Mouse (Mus musculus) gastrocnemius, adult 18-20 months (tissue): ENCODE measurements around the gene Eps15l1. TPM values are rescaled to one million over a fixed set of nuclear protein-coding genes. Genes with fewer than 3 reads are reported as not detected.

Experiments
- DNase-seq: peaks from one replicate; pipeline ENCODE4 v3.0.0; 2021; ENCODE audit warnings: low spot score
- total RNA-seq, 2 experiments: library from RNA; stranded (reverse); gene quantifications; 2 replicates each; pipeline ENCODE4 v1.2.3; 2021

Gene Eps15l1
- total RNA-seq, 2 experiments from 2014 or later = 21.9 to 22.5 TPM

- no peak for DNase-seq
Observed at GRCm38 (mm10) chr8:72320803-72321583, 100.3 kb downstream of the Eps15l1 start.

GRCm38 (mm10) chr8:72319921-72320802 lies 101.1 kb downstream of the Eps15l1 start:
- DNase-seq = peak; percentile 58

GRCm38 (mm10) chr8:72319397-72319796 lies 101.9 kb downstream of the Eps15l1 start:
- no peak for DNase-seq

- DNase-seq = peak; percentile 99
Observed at GRCm38 (mm10) chr8:72318801-72319322, 102.4 kb downstream of the Eps15l1 start, which contains the start of gene Klf2. Gene Klf2 (plus strand): TSS chr8:72319033.

GRCm38 (mm10) chr8:72317741-72318301 lies 103.4 kb downstream of the Eps15l1 start:
- DNase-seq = no peak

GRCm38 (mm10) chr8:72316053-72316695 lies 105.1 kb downstream of the Eps15l1 start:
- no peak for DNase-seq

- DNase-seq = no peak
Observed at GRCm38 (mm10) chr8:72312926-72313518, 108.2 kb downstream of the Eps15l1 start.

GRCm38 (mm10) chr8:72310849-72311506 lies 110.3 kb downstream of the Eps15l1 start:
- DNase-seq = no peak

- DNase-seq = no peak
Observed at GRCm38 (mm10) chr8:72308276-72308675, 113.0 kb downstream of the Eps15l1 start.

- DNase-seq = no peak
Observed at GRCm38 (mm10) chr8:72306913-72307312, 114.3 kb downstream of the Eps15l1 start.

- DNase-seq = no peak
Observed at GRCm38 (mm10) chr8:72305210-72305905, 115.9 kb downstream of the Eps15l1 start, which contains the start of gene Gm10282. Gene Gm10282 (minus strand): TSS chr8:72305260.

GRCm38 (mm10) chr8:72303633-72304032 lies 117.6 kb downstream of the Eps15l1 start:
- DNase-seq = peak; percentile 87

- DNase-seq = no peak
Observed at GRCm38 (mm10) chr8:72302986-72303612, 118.2 kb downstream of the Eps15l1 start.

- DNase-seq = no peak
Observed at GRCm38 (mm10) chr8:72301497-72301896, 119.8 kb downstream of the Eps15l1 start.

GRCm38 (mm10) chr8:72300654-72301400 lies 120.4 kb downstream of the Eps15l1 start:
- DNase-seq = no peak

- DNase-seq = no peak
Observed at GRCm38 (mm10) chr8:72298928-72299327, 122.3 kb downstream of the Eps15l1 start.

- no peak for DNase-seq
Observed at GRCm38 (mm10) chr8:72296561-72296960, 124.7 kb downstream of the Eps15l1 start.

GRCm38 (mm10) chr8:72295679-72296078 lies 125.6 kb downstream of the Eps15l1 start:
- peak; percentile 96 for DNase-seq
